Mouse (Mus musculus) MEL (cell line): ENCODE results near the gene Cdyl. TPM values are rescaled to one million over a fixed set of nuclear protein-coding genes. Genes with fewer than 3 reads are reported as not detected.

Source experiments
- DNase-seq: peaks from one replicate; pipeline ENCODE4 v3.0.0; 2011; ENCODE audit warnings: low read depth, low spot score
- H3K27ac ChIP-seq: 2 replicates; pipeline ENCODE4 v1.5.1; 2012; ENCODE audit warnings: low read depth, mild to moderate bottlenecking, control low read depth, low read length, moderate library complexity; ENCODE audit not compliant: control insufficient read depth
- H3K27me3 ChIP-seq, 2 experiments: fragments of 150-350 bp in 1 of 2; sonication (generic) in 1 of 2; 2 replicates each; pipeline ENCODE4 v1.6.1; 2012; ENCODE audit warnings: low read length in 2 of 2, mild to moderate bottlenecking in 2 of 2, improper control_type of control experiment in 1 of 2, moderate library complexity in 1 of 2; ENCODE audit not compliant: insufficient read depth in 2 of 2, control insufficient read depth in 1 of 2
- H3K36me3 ChIP-seq, 2 experiments: 2 replicates each; pipeline ENCODE4 v1.6.1; 2012 to 2014; ENCODE audit warnings: low read length in 2 of 2, improper control_type of control experiment in 1 of 2, inconsistent platforms in 1 of 2, mild to moderate bottlenecking in 1 of 2; ENCODE audit not compliant: insufficient read depth in 2 of 2, control insufficient read depth in 1 of 2
- H3K4me1 ChIP-seq, 2 experiments: fragments of 150-350 bp in 1 of 2; sonication (generic) in 1 of 2; 2 replicates each; pipeline ENCODE4 v1.6.1; 2012; ENCODE audit warnings: low read length in 2 of 2, improper control_type of control experiment in 1 of 2, mild to moderate bottlenecking in 1 of 2; ENCODE audit not compliant: insufficient read depth in 2 of 2, control insufficient read depth in 1 of 2
- H3K4me3 ChIP-seq, 2 experiments: fragments of 150-350 bp in 1 of 2; sonication (generic) in 1 of 2; 2 replicates each; pipeline ENCODE4 v1.5.1; 2012; ENCODE audit warnings: low read depth in 2 of 2, low read length in 2 of 2, mild to moderate bottlenecking in 2 of 2, moderate library complexity in 2 of 2, control low read depth in 1 of 2, improper control_type of control experiment in 1 of 2; ENCODE audit not compliant: control insufficient read depth in 1 of 2, insufficient read depth in 1 of 2
- H3K79me2 ChIP-seq: 2 replicates; pipeline ENCODE4 v1.6.1; 2012; ENCODE audit warnings: mild to moderate bottlenecking, low read length, moderate library complexity; ENCODE audit not compliant: control insufficient read depth, poor library complexity, insufficient read depth
- H3K9ac ChIP-seq: 2 replicates; pipeline ENCODE4 v1.6.1; 2012; ENCODE audit warnings: low read depth, mild to moderate bottlenecking, control low read depth, low read length, moderate library complexity; ENCODE audit not compliant: control insufficient read depth, poor library complexity, severe bottlenecking
- H3K9me3 ChIP-seq: fragments of 150-350 bp; sonication (generic); replicated peaks from 2 replicates; pipeline ENCODE4 v1.6.1; 2012; ENCODE audit warnings: mild to moderate bottlenecking, low read length, improper control_type of control experiment, moderate library complexity; ENCODE audit not compliant: insufficient read depth
- BHLHE40 ChIP-seq: IDR thresholded peaks from 2 replicates; pipeline ENCODE4 v1.6.1; 2012; ENCODE audit warnings: low read depth, mild to moderate bottlenecking, inconsistent platforms, low read length, improper control_type of control experiment, borderline replicate concordance
- CHD1 ChIP-seq: IDR thresholded peaks from 2 replicates; pipeline ENCODE4 v1.6.1; 2012; ENCODE audit warnings: low read depth, mild to moderate bottlenecking, inconsistent platforms, low read length, improper control_type of control experiment
- CTCF ChIP-seq, 3 experiments: IDR thresholded peaks in 2 of 3; conservative IDR thresholded peaks in 1 of 3; 2 replicates each; pipeline ENCODE4 v1.5.1; 2011 to 2012; ENCODE audit warnings: low read length in 3 of 3, low read depth in 2 of 3, mild to moderate bottlenecking in 2 of 3, improper control_type of control experiment in 1 of 3, inconsistent platforms in 1 of 3, mixed read lengths in 1 of 3, moderate library complexity in 1 of 3; ENCODE audit not compliant: control insufficient read depth in 1 of 3, insufficient read depth in 1 of 3, poor library complexity in 1 of 3, severe bottlenecking in 1 of 3
- ELF1 ChIP-seq: IDR thresholded peaks from 2 replicates; pipeline ENCODE4 v1.6.1; 2014; ENCODE audit warnings: low read depth, mild to moderate bottlenecking, inconsistent platforms, low read length, improper control_type of control experiment, moderate library complexity
- ETS1 ChIP-seq: IDR thresholded peaks from 2 replicates; pipeline ENCODE4 v1.6.1; 2012; ENCODE audit warnings: low read depth, mild to moderate bottlenecking, inconsistent platforms, low read length, improper control_type of control experiment, moderate library complexity
- GABPA ChIP-seq: IDR thresholded peaks from 2 replicates; pipeline ENCODE4 v1.6.1; 2012; ENCODE audit warnings: low read depth, mild to moderate bottlenecking, inconsistent platforms, low read length, improper control_type of control experiment, moderate library complexity
- GATA1 ChIP-seq: IDR thresholded peaks from 2 replicates; pipeline ENCODE4 v1.6.1; 2011; ENCODE audit warnings: low read depth, low read length, improper control_type of control experiment
- HCFC1 ChIP-seq: IDR thresholded peaks from 2 replicates; pipeline ENCODE4 v1.6.1; 2012; ENCODE audit warnings: low read depth, mild to moderate bottlenecking, inconsistent platforms, low read length, improper control_type of control experiment, moderate library complexity
- JUND ChIP-seq: IDR thresholded peaks from 2 replicates; pipeline ENCODE4 v1.6.1; 2011; ENCODE audit warnings: low read depth, mild to moderate bottlenecking, improper control_type of control experiment, low read length
- KAT2A ChIP-seq: conservative IDR thresholded peaks from 2 replicates; pipeline ENCODE4 v1.6.1; 2012; ENCODE audit warnings: low read depth, low read length, improper control_type of control experiment, inconsistent platforms
- MAFK ChIP-seq: IDR thresholded peaks from 2 replicates; pipeline ENCODE4 v1.6.1; 2011; ENCODE audit warnings: low read depth, mild to moderate bottlenecking, low read length, improper control_type of control experiment, borderline replicate concordance
- MAZ ChIP-seq: IDR thresholded peaks from 2 replicates; pipeline ENCODE4 v1.6.1; 2012; ENCODE audit warnings: low read depth, mild to moderate bottlenecking, inconsistent platforms, low read length, improper control_type of control experiment
- MYB ChIP-seq: IDR thresholded peaks from 2 replicates; pipeline ENCODE4 v1.6.1; 2011; ENCODE audit warnings: mild to moderate bottlenecking, low read depth, low read length, improper control_type of control experiment
- NELFE ChIP-seq: IDR thresholded peaks from 2 replicates; pipeline ENCODE4 v1.6.1; 2011; ENCODE audit warnings: low read depth, low read length, improper control_type of control experiment
- NRF1 ChIP-seq: IDR thresholded peaks from 2 replicates; pipeline ENCODE4 v1.6.1; 2014; ENCODE audit warnings: low read depth, mild to moderate bottlenecking, inconsistent platforms, low read length, improper control_type of control experiment, moderate library complexity; ENCODE audit not compliant: poor library complexity, insufficient read depth, severe bottlenecking
- POLR2AphosphoS2 ChIP-seq: IDR thresholded peaks from 2 replicates; pipeline ENCODE4 v1.6.1; 2011; ENCODE audit warnings: low read length, improper control_type of control experiment
- RCOR1 ChIP-seq: IDR thresholded peaks from 2 replicates; pipeline ENCODE4 v1.6.1; 2012; ENCODE audit warnings: low read depth, mild to moderate bottlenecking, inconsistent platforms, low read length, improper control_type of control experiment
- SMC3 ChIP-seq: IDR thresholded peaks from 2 replicates; pipeline ENCODE4 v1.6.1; 2011; ENCODE audit warnings: low read depth, low read length, improper control_type of control experiment
- TAL1 ChIP-seq: IDR thresholded peaks from 2 replicates; pipeline ENCODE4 v1.6.1; 2012; ENCODE audit warnings: mild to moderate bottlenecking, inconsistent platforms, low read length, moderate library complexity, mixed read lengths
- TBP ChIP-seq: IDR thresholded peaks from 2 replicates; pipeline ENCODE4 v1.8.0; 2011; ENCODE audit warnings: low read depth, low read length, improper control_type of control experiment
- UBTF ChIP-seq: IDR thresholded peaks from 2 replicates; pipeline ENCODE4 v1.6.1; 2012; ENCODE audit warnings: low read depth, mild to moderate bottlenecking, inconsistent platforms, low read length, improper control_type of control experiment, moderate library complexity, borderline replicate concordance; ENCODE audit not compliant: insufficient read depth
- USF2 ChIP-seq, 2 experiments: IDR thresholded peaks; 2 replicates each; pipeline ENCODE4 v1.6.1; 2011 to 2012; ENCODE audit warnings: improper control_type of control experiment in 2 of 2, low read length in 2 of 2, borderline replicate concordance in 1 of 2, inconsistent platforms in 1 of 2, low read depth in 1 of 2, mild to moderate bottlenecking in 1 of 2; ENCODE audit not compliant: insufficient read depth in 1 of 2
- ZKSCAN1 ChIP-seq: IDR thresholded peaks from 2 replicates; pipeline ENCODE4 v1.6.1; 2012; ENCODE audit warnings: low read depth, mild to moderate bottlenecking, inconsistent platforms, low read length, improper control_type of control experiment, moderate library complexity
- polyA plus RNA-seq, 2 experiments: library from polyadenylated mRNA; stranded (reverse) in 1 of 2; unstranded in 1 of 2; fragments of >175 nt in 1 of 2; fragments of >200 nt in 1 of 2; gene quantifications; 2 replicates each; pipeline versions ENCODE4 v1.2.1 to v1.2.4; 2012; ENCODE audit warnings: low replicate concordance in 2 of 2, low read depth in 1 of 2; ENCODE audit not compliant: insufficient read length in 2 of 2, insufficient read depth in 1 of 2, missing spikeins in 1 of 2
- total RNA-seq: library from RNA; depleted of rRNA; stranded (reverse); fragments of 300-350 nt; gene quantifications from 2 replicates; pipeline ENCODE4 v1.2.3, GENCODE M21; 2012

Cdyl gene
- total and polyA plus RNA-seq, 3 experiments: 8.9 to 32.2 TPM; not detected in 1

- H3K9ac ChIP-seq: no peak overlapping the region
- no peak overlapping the region for H3K4me3 ChIP-seq
Measured at GRCm38 (mm10) chr13:35794309-35794708, 134.7 kb downstream of the Cdyl start.

DNA sequence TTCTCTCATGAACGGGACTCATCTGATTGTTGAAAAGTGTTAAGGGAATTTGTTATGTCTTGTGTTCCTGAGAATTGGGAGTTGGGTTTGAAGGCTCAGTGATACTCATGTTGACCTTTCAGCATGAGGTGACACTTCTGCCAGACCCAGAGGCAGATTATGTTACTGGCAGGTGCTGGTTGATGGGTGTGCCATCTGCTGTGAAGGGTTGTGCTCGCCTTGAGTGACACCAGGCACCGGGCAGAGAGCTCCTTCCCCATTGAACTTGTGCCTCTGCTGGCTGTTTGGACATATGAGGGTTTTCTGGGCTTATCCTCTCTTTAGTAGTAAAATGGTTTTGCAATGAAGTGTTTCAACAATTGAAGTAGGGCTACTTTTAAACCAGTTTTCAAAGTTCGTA lies 135.1 kb downstream of the Cdyl start:
- Histone ChIP-seq H3K9me3 (no peaks in the 10 kb centered on the region), H3K9ac (no peak overlapping the region), H3K36me3 (peaks cover 2 to 12% of the 10 kb centered on the region in 2 experiments; a peak in 3 of 4 replicates), H3K4me1 (peaks cover 9 to 17% of the 10 kb centered on the region in 2 experiments), H3K27ac (no peak overlapping the region), H3K4me3 (no peak overlapping the region), H3K27me3 (no peaks in the 10 kb centered on the region), H3K79me2 (peaks cover 41% of the 10 kb centered on the region)
- no peak for TF ChIP-seq TAL1
- no peak for TF ChIP-seq ZKSCAN1
- no peak for TF ChIP-seq UBTF
- no peak for TF ChIP-seq NRF1
- no peak for TF ChIP-seq GATA1
- no peak for TF ChIP-seq ELF1
- no peak for TF ChIP-seq KAT2A
- no peak for TF ChIP-seq ETS1
- no peak for TF ChIP-seq TBP
- no peak for TF ChIP-seq BHLHE40
- no peak for TF ChIP-seq GABPA
- no peak for TF ChIP-seq POLR2AphosphoS2
- TF ChIP-seq SMC3: no peak
- TF ChIP-seq CHD1: no peak
- TF ChIP-seq MAFK: no peak
- no peak for TF ChIP-seq MYB
- DNase-seq: no peak

More at GRCm38 (mm10) chr13:35794309-35794708, 134.7 kb downstream of the Cdyl start:
- no peak overlapping the region for H3K27ac ChIP-seq
- no peaks in the 10 kb centered on the region for H3K9me3 ChIP-seq
- H3K4me1 ChIP-seq: peaks cover 9 to 17% of the 10 kb centered on the region in 2 experiments
- H3K27me3 ChIP-seq: no peaks in the 10 kb centered on the region
- TF ChIP-seq MAZ (no peak), JUND (no peak), POLR2AphosphoS2 (no peak), CTCF (IDR thresholded peaks at IDR 0.05 in 2 of 3, conservative IDR thresholded peaks at IDR 0.05 in 1 of 3; ENCODE audit: control insufficient read depth in 1 of 3, insufficient read depth in 1 of 3, low read depth in 2 of 3, low read length in 3 of 3, poor library complexity in 1 of 3, severe bottlenecking in 1 of 3) (no peak), HCFC1 (no peak), NELFE (no peak), CHD1 (no peak), RCOR1 (no peak), USF2 (IDR thresholded peaks at IDR 0.05; ENCODE audit: borderline replicate concordance in 1 of 2, insufficient read depth in 1 of 2, low read depth in 1 of 2, low read length in 2 of 2) (no peak)
- H3K36me3 ChIP-seq: peaks cover 3 to 12% of the 10 kb centered on the region in 2 experiments
- DNase-seq: no peak
- peaks cover 37% of the 10 kb centered on the region for H3K79me2 ChIP-seq
